Mouse (Mus musculus) thymus, adult 2 months (tissue): Measurements from ENCODE around the gene Zap70. TPM values are rescaled to one million over a fixed set of nuclear protein-coding genes. Genes with fewer than 3 reads are reported as not detected.

Source experiments
- DNase-seq: peaks from one replicate; pipeline ENCODE4 v3.0.0; 2021
- H3K27ac ChIP-seq: fragments of 200-500 bp; 2 replicates; pipeline ENCODE4 v1.5.1; 2012; ENCODE audit warnings: low read length, control low read depth; ENCODE audit not compliant: control insufficient read depth, insufficient read depth
- H3K27me3 ChIP-seq: fragments of 200-500 bp; 2 replicates; pipeline ENCODE4 v1.6.1; 2012; ENCODE audit warnings: mild to moderate bottlenecking, low read length, moderate library complexity, mixed read lengths; ENCODE audit not compliant: control insufficient read depth, insufficient read depth
- H3K36me3 ChIP-seq: fragments of 200-500 bp; 2 replicates; pipeline ENCODE4 v1.6.1; 2012; ENCODE audit warnings: mild to moderate bottlenecking, low read length, moderate library complexity; ENCODE audit not compliant: control insufficient read depth, insufficient read depth
- H3K4me1 ChIP-seq: fragments of 200-500 bp; replicated peaks from 2 replicates; pipeline ENCODE4 v1.6.1; 2012; ENCODE audit warnings: low read length; ENCODE audit not compliant: control insufficient read depth, insufficient read depth
- H3K4me3 ChIP-seq: fragments of 200-500 bp; 2 replicates; pipeline ENCODE4 v1.5.1; 2012; ENCODE audit warnings: mild to moderate bottlenecking, low read length, control low read depth, moderate library complexity; ENCODE audit not compliant: control insufficient read depth, insufficient read depth
- CTCF ChIP-seq: fragments of 200-500 bp; IDR thresholded peaks from 2 replicates; pipeline ENCODE4 v1.5.1; 2012; ENCODE audit warnings: mild to moderate bottlenecking, control low read depth, low read length, moderate library complexity, borderline replicate concordance; ENCODE audit not compliant: control insufficient read depth, poor library complexity, insufficient read depth; ENCODE audit errors: extremely low read depth
- POLR2A ChIP-seq: fragments of 200-500 bp; IDR thresholded peaks from 2 replicates; pipeline ENCODE4 v1.6.1; 2012; ENCODE audit warnings: mild to moderate bottlenecking, low read length, control low read depth, moderate library complexity; ENCODE audit not compliant: control insufficient read depth, poor library complexity, insufficient read depth; ENCODE audit errors: extremely low read depth
- WGBS: fragments of 180-500 bp; shearing (Covaris S2); methylation state at CpG from one replicate; pipeline ENCODE4 v1.1.7; 2018; 5-methylcytosine and 5-hydroxymethylcytosine counted together
- polyA plus RNA-seq: library from polyadenylated mRNA; depleted of rRNA; stranded (reverse); fragments of >200 nt; gene quantifications from 2 replicates; pipeline ENCODE4 v1.2.3, GENCODE M21; 2012

The Zap70 gene
- polyA plus RNA-seq, 1 experiment, result 270 TPM

DNA sequence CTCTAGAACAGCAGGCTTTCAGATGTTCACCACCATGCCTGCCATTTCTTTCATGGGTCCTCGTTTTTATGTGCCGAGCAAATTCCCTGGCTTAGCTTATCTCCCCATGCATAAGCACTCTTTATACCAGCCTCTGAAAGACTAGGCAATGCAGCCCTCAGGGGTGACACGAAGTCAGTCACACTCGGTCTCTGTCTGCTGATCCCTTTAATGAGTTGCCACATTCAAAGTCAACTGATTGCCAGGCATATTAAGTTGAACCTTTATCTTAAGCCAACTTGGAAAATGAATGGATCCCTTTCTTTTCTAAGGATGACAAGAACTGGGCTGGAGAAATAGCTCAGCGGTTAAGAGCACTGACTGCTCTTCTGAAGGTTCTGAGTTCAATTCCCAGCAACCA, 22.4 kb upstream of the Zap70 start:
- no peaks in the 10 kb centered on the region for H3K36me3 ChIP-seq
- no peak overlapping the region for H3K4me3 ChIP-seq
- no peak overlapping the region for H3K27ac ChIP-seq
- WGBS, result 95% methylated on average over 5 of the region's 5 CpGs
- DNase-seq, result no peak
- H3K4me1 ChIP-seq, result peaks cover 3% of the 10 kb centered on the region
- no peak for TF ChIP-seq POLR2A
- TF ChIP-seq CTCF, result no peak
- no peaks in the 10 kb centered on the region for H3K27me3 ChIP-seq

GRCm38 (mm10) chr1:36743046-36743445, 18.6 kb upstream of the Zap70 start:
- H3K27me3 ChIP-seq, result no peaks in the 10 kb centered on the region
- H3K4me1 ChIP-seq, result peaks cover 5% of the 10 kb centered on the region
- no peaks in the 10 kb centered on the region for H3K36me3 ChIP-seq
- no peak overlapping the region for H3K4me3 ChIP-seq
- DNase-seq, result no peak
- no peak for TF ChIP-seq POLR2A
- no peak for TF ChIP-seq CTCF
- WGBS, result 92% methylated on average over 9 of the region's 9 CpGs
- no peak overlapping the region for H3K27ac ChIP-seq

DNA sequence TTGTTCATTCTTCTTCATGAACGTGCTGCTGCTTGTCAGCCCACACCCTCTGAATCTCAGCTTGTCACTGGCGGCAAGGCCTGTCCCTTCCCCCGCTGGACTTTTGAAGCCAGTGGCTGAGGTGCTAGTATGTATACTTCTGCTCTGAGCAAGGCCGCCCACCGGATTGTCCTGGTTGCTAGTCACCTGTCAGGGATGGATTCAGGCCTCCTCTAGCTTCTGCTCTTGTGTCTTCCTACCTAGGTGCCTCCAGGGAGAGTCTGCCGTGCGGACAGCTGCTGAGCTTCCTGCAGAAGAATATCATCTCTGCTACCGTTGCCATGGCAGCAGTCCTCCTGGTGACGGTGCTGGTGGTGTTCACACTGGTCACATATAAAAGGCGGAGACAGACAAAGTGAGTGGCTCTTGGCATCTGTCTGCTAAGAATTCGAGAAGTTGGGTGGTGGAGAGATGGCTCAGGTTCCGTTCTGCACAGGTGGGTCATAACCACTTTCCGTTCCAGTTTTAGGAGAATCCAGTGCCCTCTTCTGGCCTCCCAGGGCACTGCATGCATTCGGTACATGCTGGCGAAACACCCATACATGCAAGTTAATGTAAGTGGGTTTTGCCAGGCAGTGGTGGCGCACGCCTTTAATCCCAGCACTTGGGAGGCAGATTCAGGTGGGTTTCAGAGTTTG, 17.2 kb upstream of the Zap70 start:
- peak overlapping the region; percentile 12; the same call in 1 of the 2 replicates for H3K4me3 ChIP-seq
- peak; percentile 77; the same call in 1 of the 2 replicates for TF ChIP-seq CTCF
- TF ChIP-seq POLR2A, result no peak
- H3K27me3 ChIP-seq, result no peaks in the 10 kb centered on the region
- WGBS, result 21% methylated on average over 17 of the region's 17 CpGs
- H3K36me3 ChIP-seq, result no peaks in the 10 kb centered on the region
- H3K4me1 ChIP-seq, result peaks cover 5% of the 10 kb centered on the region
- peak; percentile 85 for DNase-seq
- no peak overlapping the region for H3K27ac ChIP-seq

DNA sequence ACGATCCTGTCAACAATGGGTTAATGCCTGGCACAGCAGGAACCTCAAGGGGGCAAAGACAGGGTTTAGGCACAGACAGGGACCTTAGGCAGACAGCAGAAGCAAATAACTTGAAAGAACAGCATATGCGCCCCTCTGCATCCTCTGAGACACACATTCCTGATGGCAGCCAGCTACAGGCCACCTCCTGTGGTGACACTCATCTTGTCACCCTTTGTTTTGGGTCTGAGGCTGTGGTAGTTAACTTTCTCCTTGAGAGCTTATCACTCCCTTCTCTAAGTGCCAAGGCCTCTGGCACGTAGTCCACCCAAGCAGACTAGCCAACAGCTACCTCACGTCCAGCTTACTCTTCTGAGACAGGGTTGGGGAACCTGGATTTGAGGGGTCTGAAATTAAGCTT, 15.9 kb upstream of the Zap70 start:
- no peak for DNase-seq
- Histone ChIP-seq H3K27me3 (no peaks in the 10 kb centered on the region), H3K36me3 (no peaks in the 10 kb centered on the region), H3K4me1 (peaks cover 5% of the 10 kb centered on the region), H3K27ac (no peak overlapping the region), H3K4me3 (no peak overlapping the region)
- no peak for TF ChIP-seq CTCF
- no peak for TF ChIP-seq POLR2A
- WGBS, result 92% methylated on average over 4 of the region's 4 CpGs

DNA sequence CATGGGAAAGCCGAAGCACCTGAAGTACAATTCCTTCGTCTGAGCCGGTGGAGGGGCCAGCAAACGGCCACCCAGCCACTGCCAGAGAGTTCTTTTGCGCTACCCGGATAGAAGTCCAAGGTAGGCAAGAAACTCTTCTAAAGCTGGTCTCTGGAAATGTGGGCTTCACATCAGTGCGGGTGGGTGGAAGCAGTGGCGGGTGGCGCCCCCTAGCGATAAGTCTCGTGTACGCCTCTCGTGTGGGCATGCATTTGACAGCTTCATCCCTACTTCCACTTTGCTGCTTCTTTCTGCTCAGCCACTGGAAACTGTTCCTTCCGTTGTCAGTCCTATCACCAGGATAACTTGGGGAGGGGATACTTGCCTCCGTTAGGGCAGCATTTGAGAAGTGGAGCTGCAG, 15.1 kb upstream of the Zap70 start:
- H3K4me1 ChIP-seq, result peaks cover 5% of the 10 kb centered on the region
- H3K4me3 ChIP-seq, result no peak overlapping the region
- H3K27me3 ChIP-seq, result no peaks in the 10 kb centered on the region
- peak; percentile 45 for DNase-seq
- no peak overlapping the region for H3K27ac ChIP-seq
- TF ChIP-seq POLR2A, result no peak
- TF ChIP-seq CTCF, result peak; percentile 81; the same call in 1 of the 2 replicates
- 56% methylated on average over 15 of the region's 15 CpGs for WGBS
- H3K36me3 ChIP-seq, result no peaks in the 10 kb centered on the region

DNA sequence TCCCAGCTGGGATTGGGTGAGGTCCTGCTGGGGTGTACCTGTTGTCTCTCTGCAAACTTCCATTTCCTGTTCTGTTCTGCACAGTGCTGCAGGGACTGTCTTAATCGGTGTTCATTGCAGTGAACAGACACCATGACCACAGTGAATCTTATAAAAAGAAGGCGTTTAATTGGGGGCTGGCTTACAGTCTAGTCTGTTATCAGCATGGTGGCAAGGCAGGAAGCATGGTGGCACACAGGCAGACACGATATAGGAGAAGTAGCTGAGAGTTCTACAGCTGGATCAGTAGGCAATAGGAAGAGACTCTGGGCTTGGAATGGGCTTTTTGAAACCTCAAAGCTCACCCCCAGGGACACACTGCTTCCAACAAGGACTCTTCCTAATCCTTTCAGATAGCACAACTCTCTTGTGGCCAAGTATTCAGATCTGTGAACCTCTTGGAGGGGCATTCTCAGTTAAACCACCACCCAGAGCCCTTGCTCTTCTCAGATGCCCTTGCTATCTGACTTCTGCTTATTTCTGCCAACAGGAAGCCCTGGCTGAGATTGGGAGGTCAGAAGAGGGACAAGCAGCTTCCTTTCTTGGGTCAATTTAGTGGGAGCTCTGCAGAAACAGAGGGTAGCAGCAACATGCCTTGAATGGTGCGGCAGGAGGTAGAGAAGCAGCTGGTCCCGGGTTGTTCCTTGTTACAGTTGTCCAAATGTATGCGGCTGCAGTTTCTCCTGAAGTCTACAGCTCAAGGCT, 7.5 kb upstream of the Zap70 start:
- DNase-seq, result no peak
- H3K4me1 ChIP-seq, result 0 out of 2 replicates have a peak, but pooled peaks cover 2% of the 10 kb centered on the region
- TF ChIP-seq CTCF (no peak), POLR2A (no peak)
- H3K27me3 ChIP-seq, result no peaks in the 10 kb centered on the region
- H3K36me3 ChIP-seq, result no peaks in the 10 kb centered on the region
- 22% methylated on average over 6 of the region's 6 CpGs for WGBS
- no peak overlapping the region for H3K27ac ChIP-seq
- no peak overlapping the region for H3K4me3 ChIP-seq

DNA sequence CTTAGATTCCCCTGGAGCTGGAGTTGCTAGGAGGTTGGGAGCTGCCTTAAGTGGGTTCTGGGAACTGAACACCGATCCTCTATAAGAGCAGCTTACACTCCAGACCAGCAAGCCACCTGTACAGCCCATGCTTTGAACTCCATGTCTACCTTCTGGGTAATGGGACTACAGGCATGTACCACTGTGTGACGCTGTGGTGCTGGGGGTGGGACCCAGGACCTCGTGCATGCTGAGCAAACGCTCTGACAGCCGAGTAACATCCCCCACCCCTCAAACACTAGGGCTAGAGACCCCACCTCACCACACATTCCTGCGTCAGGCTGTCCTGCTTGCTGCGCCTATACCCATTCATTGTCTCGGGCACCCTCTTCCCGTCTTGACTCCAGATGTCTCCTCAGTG, 3.0 kb upstream of the Zap70 start:
- DNase-seq, result no peak
- H3K27ac ChIP-seq, result no peak overlapping the region
- H3K27me3 ChIP-seq, result no peaks in the 10 kb centered on the region
- 98% methylated on average over 9 of the region's 9 CpGs for WGBS
- no peak for TF ChIP-seq CTCF
- TF ChIP-seq POLR2A, result no peak
- H3K4me3 ChIP-seq, result no peak overlapping the region
- no peaks in the 10 kb centered on the region for H3K36me3 ChIP-seq
- peaks cover 30% of the 10 kb centered on the region for H3K4me1 ChIP-seq
